Comparison of ENCODE assay signal across 11 mouse cellular contexts in the genomic region with DNA sequence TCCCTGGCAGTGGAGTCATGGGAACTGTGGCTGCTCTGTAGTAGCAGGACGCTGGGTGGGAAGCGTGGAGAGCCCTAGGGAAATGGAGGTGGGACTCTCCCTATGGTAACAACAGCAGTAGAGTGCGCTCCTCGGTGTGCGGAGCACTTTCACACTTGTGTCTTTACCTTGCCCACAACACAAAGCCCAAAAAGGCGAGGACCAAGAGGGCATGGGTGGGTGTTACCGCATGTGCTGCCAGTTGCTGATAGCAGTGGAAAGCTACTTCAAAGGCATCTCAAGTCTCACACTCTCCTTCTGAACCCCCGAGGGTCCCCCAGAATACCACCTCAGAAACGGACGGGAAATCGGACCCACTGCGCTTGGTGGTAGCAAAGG. TPM values are rescaled to one million over a fixed set of nuclear protein-coding genes. Genes with fewer than 3 reads are reported as not detected.
DNase-seq lines count a peak whose midpoint lies in the region; ATAC-seq lines count a peak whose summit lies in the region.
"Had no signal": no experiment of that assay in that cellular context is flagged by ENCODE, and none has a peak within 500 bp of the region (broad histone marks: within the 10 kb centered on the region; RNA-seq: fewer than 3 reads in every experiment).

No protein-coding gene starts in this region.

- DNase-seq in heart, adult 8-10 months (ENCODE audit: low spot score) = no peak
- DNase-seq in CD4-positive, CD25-positive, alpha-beta regulatory T cell, adult 2 months (ENCODE audit: low read depth, low spot score) = peak; percentile 58
- no peak for DNase-seq in embryonic facial prominence, embryonic 14.5 days (ENCODE audit: low spot score)
- DNase-seq in spleen, adult 18-20 months = no peak
- DNase-seq in retina, postnatal 1 day = no peak
- DNase-seq in cerebellum, postnatal 14 days = no peak
- DNase-seq: liver, embryonic 13.5 days had no signal

- H3K4me3 ChIP-seq in heart, embryonic 16.5 days (ENCODE audit: low read length) = 0 out of 2 replicates have a peak overlapping the region, but pooled peaks have one; percentile 19
- H3K4me3 ChIP-seq in embryonic facial prominence, embryonic 14.5 days (ENCODE audit: low read depth, low read length) = no peak overlapping the region
- no peak overlapping the region for H3K4me3 ChIP-seq in limb, embryonic 13.5 days
- H3K4me3 ChIP-seq: liver, embryonic 13.5 days had no signal

- H3K36me3 ChIP-seq in heart, embryonic 16.5 days (ENCODE audit: control insufficient read depth, insufficient read depth) = no peaks in the 10 kb centered on the region
- H3K36me3 ChIP-seq in embryonic facial prominence, embryonic 14.5 days (ENCODE audit: control insufficient read depth, insufficient read depth, low read length) = no peaks in the 10 kb centered on the region
- H3K36me3 ChIP-seq in limb, embryonic 13.5 days = no peaks in the 10 kb centered on the region
- H3K36me3 ChIP-seq: liver, embryonic 13.5 days had no signal

- no peak overlapping the region for H3K27ac ChIP-seq in heart, embryonic 16.5 days (ENCODE audit: low read length)
- peak overlapping the region; percentile 87 for H3K27ac ChIP-seq in embryonic facial prominence, embryonic 14.5 days (replicated peaks; ENCODE audit: low read depth, low read length)
- H3K27ac ChIP-seq in limb, embryonic 13.5 days = peak overlapping the region; percentile 79; the same call in 1 of the 2 replicates
- H3K27ac ChIP-seq: liver, embryonic 13.5 days had no signal

- H3K4me2 ChIP-seq in heart, embryonic 16.5 days (ENCODE audit: low read depth, low read length) = peak overlapping the region; percentile 55
- H3K4me2 ChIP-seq in embryonic facial prominence, embryonic 14.5 days (ENCODE audit: low read depth, low read length) = peak overlapping the region; percentile 43; the same call in 1 of the 2 replicates
- peak overlapping the region; percentile 57 for H3K4me2 ChIP-seq in limb, embryonic 13.5 days (replicated peaks)

- peaks cover 34% of the 10 kb centered on the region for H3K4me1 ChIP-seq in heart, embryonic 16.5 days (ENCODE audit: control insufficient read depth, insufficient read depth, low read length)
- H3K4me1 ChIP-seq in embryonic facial prominence, embryonic 14.5 days (ENCODE audit: control insufficient read depth, insufficient read depth, low read length) = peaks cover 49% of the 10 kb centered on the region
- peaks cover 73% of the 10 kb centered on the region for H3K4me1 ChIP-seq in limb, embryonic 13.5 days

- no peak for ATAC-seq in heart, embryonic 16.5 days (replicated peaks; ENCODE audit: extremely low read depth, insufficient read depth, low FRiP score)
- ATAC-seq in embryonic facial prominence, embryonic 14.5 days (ENCODE audit: low read depth) = no peak
- no peak for ATAC-seq in limb, embryonic 13.5 days (ENCODE audit: low FRiP score, low read depth)

- no peaks in the 10 kb centered on the region for H3K27me3 ChIP-seq in heart, embryonic 16.5 days (ENCODE audit: control insufficient read depth, insufficient read depth, low read length)
- H3K27me3 ChIP-seq in embryonic facial prominence, embryonic 14.5 days (replicated peaks; ENCODE audit: control insufficient read depth, insufficient read depth, low read length) = no peaks in the 10 kb centered on the region
- no peaks in the 10 kb centered on the region for H3K27me3 ChIP-seq in limb, embryonic 13.5 days

- 25% methylated on average over 12 of the region's 12 CpGs for WGBS in heart, embryonic 16.5 days
- WGBS in embryonic facial prominence, embryonic 14.5 days = 42% methylated on average over 12 of the region's 12 CpGs
- 28% methylated on average over 12 of the region's 12 CpGs for WGBS in limb, embryonic 13.5 days

- no peak overlapping the region for H3K9ac ChIP-seq in heart, embryonic 16.5 days (ENCODE audit: low read length)
- peak overlapping the region; percentile 48; the same call in 1 of the 2 replicates for H3K9ac ChIP-seq in embryonic facial prominence, embryonic 14.5 days (ENCODE audit: low read depth, low read length)
- H3K9ac ChIP-seq in limb, embryonic 13.5 days = peak overlapping the region; percentile 55
- H3K9ac ChIP-seq: liver, embryonic 13.5 days had no signal

- H3K9me3 ChIP-seq in heart, embryonic 16.5 days (replicated peaks; ENCODE audit: control insufficient read depth, low read length) = no peaks in the 10 kb centered on the region
- H3K9me3 ChIP-seq in embryonic facial prominence, embryonic 14.5 days (ENCODE audit: control insufficient read depth, low read length) = no peaks in the 10 kb centered on the region
- no peaks in the 10 kb centered on the region for H3K9me3 ChIP-seq in limb, embryonic 13.5 days
- H3K9me3 ChIP-seq: liver, embryonic 13.5 days had no signal

RNA-seq across cellular contexts. Expression of a gene that starts 23.4 kb away (rescaled TPM):
- 0.69 and 1.5 TPM in 2 replicates for polyA plus RNA-seq in heart, embryonic 16.5 days (2015; fragmentation: Nextera tagmentation; extraction: Ambion mirVana)
- total RNA-seq in heart, adult 8-10 months (2022) = under 1 TPM in 3 of 4 experiments, not detected in 1; 0.14 to 0.57 (median 0.25) TPM
- polyA plus RNA-seq in embryonic facial prominence, embryonic 14.5 days (2014; fragmentation: Nextera tagmentation; extraction: Ambion mirVana) = 0.33 and 0.50 TPM in 2 replicates
- polyA plus RNA-seq in limb, embryonic 13.5 days (2015; fragmentation: Nextera tagmentation; extraction: Ambion mirVana) = 0.39 and 0.83 TPM in 2 replicates
- total RNA-seq: common myeloid progenitor, adult 5-6 weeks had no signal
- polyA plus RNA-seq: neural tube, embryonic 14.5 days had no signal

RNA-seq across cellular contexts. Expression of a gene that starts 42.3 kb away (rescaled TPM):
- polyA plus RNA-seq in heart, embryonic 16.5 days (2015; fragmentation: Nextera tagmentation; extraction: Ambion mirVana) = 0.06 and 0.71 TPM in 2 replicates
- under 1 TPM; 0.06 to 0.43 (median 0.16) TPM for total RNA-seq in heart, adult 8-10 months (2022)
- 0.81 and 1.0 TPM in 2 replicates for polyA plus RNA-seq in embryonic facial prominence, embryonic 14.5 days (2014; fragmentation: Nextera tagmentation; extraction: Ambion mirVana)
- polyA plus RNA-seq in limb, embryonic 13.5 days (2015; fragmentation: Nextera tagmentation; extraction: Ambion mirVana) = 0.55 and 1.2 TPM in 2 replicates
- polyA plus RNA-seq: neural tube, embryonic 14.5 days had no signal
